Mouse (Mus musculus) kidney, embryonic 16.5 days (tissue): Measurements from ENCODE around the gene Clptm1. TPM values are rescaled to one million over a fixed set of nuclear protein-coding genes. Genes with fewer than 3 reads are reported as not detected.
"Not testable (repeated sequence)": the region's sequence is repeated elsewhere in the genome, so short reads cannot be mapped to it uniquely, and the experiment has no call there.

ENCODE experiments used
- ATAC-seq: fragments of 200-750 bp; cut with Nextera tagmentation; 2 replicates; pipeline ENCODE4 v1.8.0; 2017; ENCODE audit warnings: moderate TSS enrichment; ENCODE audit not compliant: low FRiP score, low TSS enrichment
- H3K27ac ChIP-seq: fragments of 300-500 bp; sonication (generic); 2 replicates; pipeline ENCODE4 v1.5.1; 2014; ENCODE audit warnings: low read length
- H3K27me3 ChIP-seq: fragments of 300-500 bp; sonication (generic); 2 replicates; pipeline ENCODE4 v1.6.1; 2014; ENCODE audit warnings: low read length, control low read depth, mixed read lengths; ENCODE audit not compliant: insufficient read depth
- H3K36me3 ChIP-seq: fragments of 300-500 bp; sonication (generic); 2 replicates; pipeline ENCODE4 v1.6.1; 2014; ENCODE audit warnings: low read length, control low read depth, mixed read lengths; ENCODE audit not compliant: insufficient read depth
- H3K4me1 ChIP-seq: fragments of 300-500 bp; sonication (generic); 2 replicates; pipeline ENCODE4 v1.6.1; 2014; ENCODE audit warnings: low read length, control low read depth, mixed read lengths; ENCODE audit not compliant: insufficient read depth
- H3K4me2 ChIP-seq: fragments of 300-500 bp; sonication (generic); replicated peaks from 2 replicates; pipeline ENCODE4 v1.6.1; 2014; ENCODE audit warnings: low read depth, low read length
- H3K4me3 ChIP-seq: fragments of 300-500 bp; sonication (generic); 2 replicates; pipeline ENCODE4 v1.5.1; 2014; ENCODE audit warnings: mild to moderate bottlenecking, low read length
- H3K9ac ChIP-seq: fragments of 300-500 bp; sonication (generic); replicated peaks from 2 replicates; pipeline ENCODE4 v1.6.1; 2014; ENCODE audit warnings: low read length
- H3K9me3 ChIP-seq: fragments of 300-500 bp; sonication (generic); 2 replicates; pipeline ENCODE4 v1.6.1; 2016; ENCODE audit warnings: low read length, control low read depth
- whole genome bisulfite sequencing: fragments of 180-500 bp; shearing (Covaris S2); extraction: QIAGEN DNeasy Blood & Tissue Kit; methylation state at CpG from one replicate; pipeline ENCODE4 v1.1.7; 2014; 5-methylcytosine and 5-hydroxymethylcytosine counted together
- polyA plus RNA-seq: library from polyadenylated mRNA; unstranded; fragments of >200 nt; fragmentation: Nextera tagmentation; extraction: Ambion mirVana; gene quantifications from 2 replicates; pipeline ENCODE4 v1.2.1, GENCODE M21; 2015

Clptm1 gene
- polyA plus RNA-seq, 1 experiment from 2014 or later = 94.6 TPM

GRCm38 (mm10) chr7:19693421-19693820 lies 28.6 kb upstream of the Clptm1 start:
- no peaks in the 10 kb centered on the region; the same call in 1 of the 2 replicates for H3K36me3 ChIP-seq
- no peak overlapping the region for H3K9ac ChIP-seq
- no peak for ATAC-seq
- H3K9me3 ChIP-seq = no peaks in the 10 kb centered on the region
- no peak overlapping the region for H3K27ac ChIP-seq
- 22% methylated on average over 9 of the region's 10 CpGs for WGBS
- peaks cover 26% of the 10 kb centered on the region for H3K4me1 ChIP-seq
- no peak overlapping the region for H3K4me3 ChIP-seq
- no peak overlapping the region for H3K4me2 ChIP-seq
- H3K27me3 ChIP-seq = no peaks in the 10 kb centered on the region

GRCm38 (mm10) chr7:19691873-19692865 lies 27.3 kb upstream of the Clptm1 start, which contains the start of gene Apoc1:
TSS of gene Apoc1 (minus strand) at chr7:19692660.
- no peak for ATAC-seq
- H3K9ac ChIP-seq = 0 out of 2 replicates have a peak within 1 kb of the TSS, but pooled peaks have one; percentile 10
- H3K27me3 ChIP-seq = no peaks in the 10 kb centered on the region
- no peaks in the 10 kb centered on the region for H3K9me3 ChIP-seq
- no peaks in the 10 kb centered on the region; the same call in 1 of the 2 replicates for H3K36me3 ChIP-seq
- WGBS = 45% methylated on average over 28 of the region's 28 CpGs
- H3K27ac ChIP-seq = no peak within 1 kb of the TSS
- H3K4me1 ChIP-seq = peaks cover 20% of the 10 kb centered on the region
- peak within 1 kb of the TSS; percentile 9; the same call in 1 of the 2 replicates for H3K4me2 ChIP-seq
- H3K4me3 ChIP-seq = no peak within 1 kb of the TSS

GRCm38 (mm10) chr7:19691434-19691833 lies 26.6 kb upstream of the Clptm1 start:
- H3K27me3 ChIP-seq = no peaks in the 10 kb centered on the region
- no peaks in the 10 kb centered on the region for H3K9me3 ChIP-seq
- ATAC-seq = no peak
- WGBS = 65% methylated on average over 6 of the region's 6 CpGs
- peaks cover 20% of the 10 kb centered on the region for H3K4me1 ChIP-seq
- no peak overlapping the region for H3K27ac ChIP-seq
- H3K36me3 ChIP-seq = no peaks in the 10 kb centered on the region
- 0 out of 2 replicates have a peak overlapping the region, but pooled peaks have one; percentile 10 for H3K9ac ChIP-seq
- H3K4me2 ChIP-seq = peak overlapping the region; percentile 9; the same call in 1 of the 2 replicates
- H3K4me3 ChIP-seq = no peak overlapping the region

GRCm38 (mm10) chr7:19690845-19691244 lies 26.0 kb upstream of the Clptm1 start:
- Histone ChIP-seq H3K4me1 (peaks cover 20% of the 10 kb centered on the region), H3K27ac (no peak overlapping the region), H3K9ac (no peak overlapping the region), H3K9me3 (no peaks in the 10 kb centered on the region), H3K4me3 (no peak overlapping the region), H3K27me3 (no peaks in the 10 kb centered on the region), H3K4me2 (no peak overlapping the region), H3K36me3 (no peaks in the 10 kb centered on the region)
- 77% methylated on average over 4 of the region's 4 CpGs for WGBS
- ATAC-seq = no peak

- H3K9ac ChIP-seq = no peak overlapping the region
- 90% methylated on average over 2 of the region's 2 CpGs for WGBS
- ATAC-seq = no peak
These were observed 23.8 kb upstream of the Clptm1 start for GRCm38 (mm10) chr7:19688611-19689010.

GRCm38 (mm10) chr7:19688101-19688500 lies 23.3 kb upstream of the Clptm1 start:
- no peaks in the 10 kb centered on the region for H3K36me3 ChIP-seq
- no peaks in the 10 kb centered on the region for H3K27me3 ChIP-seq
- no peak overlapping the region for H3K4me3 ChIP-seq
- no peak for ATAC-seq
- H3K9me3 ChIP-seq = no peaks in the 10 kb centered on the region
- H3K27ac ChIP-seq = no peak overlapping the region
- 92% methylated on average over 10 of the region's 10 CpGs for WGBS
- H3K9ac ChIP-seq = no peak overlapping the region
- no peak overlapping the region for H3K4me2 ChIP-seq
- H3K4me1 ChIP-seq = peaks cover 13% of the 10 kb centered on the region

More at GRCm38 (mm10) chr7:19688611-19689010, 23.8 kb upstream of the Clptm1 start:
- Histone ChIP-seq H3K4me2 (no peak overlapping the region), H3K36me3 (no peaks in the 10 kb centered on the region), H3K27ac (no peak overlapping the region), H3K27me3 (no peaks in the 10 kb centered on the region), H3K4me1 (peaks cover 17% of the 10 kb centered on the region), H3K4me3 (no peak overlapping the region), H3K9me3 (no peaks in the 10 kb centered on the region)

GRCm38 (mm10) chr7:19686927-19687583 lies 22.2 kb upstream of the Clptm1 start:
- H3K4me3 ChIP-seq, H3K9me3 ChIP-seq, H3K4me1 ChIP-seq, H3K27me3 ChIP-seq, H3K9ac ChIP-seq, H3K27ac ChIP-seq, H3K36me3 ChIP-seq, H3K4me2 ChIP-seq: not testable (repeated sequence)
- 69% methylated on average over 8 of the region's 8 CpGs for WGBS
- 0 out of 2 replicates have a peak, but pooled peaks have one; percentile 6 for ATAC-seq

GRCm38 (mm10) chr7:19686521-19686920 lies 21.7 kb upstream of the Clptm1 start:
- no peak overlapping the region for H3K4me3 ChIP-seq
- H3K4me2 ChIP-seq = no peak overlapping the region
- no peaks in the 10 kb centered on the region for H3K9me3 ChIP-seq
- H3K36me3 ChIP-seq = no peaks in the 10 kb centered on the region
- no peak overlapping the region; the same call in 1 of the 2 replicates for H3K27ac ChIP-seq
- H3K9ac ChIP-seq = no peak overlapping the region
- no peaks in the 10 kb centered on the region; the same call in 1 of the 2 replicates for H3K4me1 ChIP-seq
- ATAC-seq = 0 out of 2 replicates have a peak, but pooled peaks have one; percentile 5
- WGBS = 86% methylated on average over 6 of the region's 6 CpGs
- no peaks in the 10 kb centered on the region for H3K27me3 ChIP-seq

- Histone ChIP-seq H3K9me3 (no peaks in the 10 kb centered on the region), H3K9ac (no peak overlapping the region), H3K27ac (no peak overlapping the region), H3K36me3 (no peaks in the 10 kb centered on the region), H3K27me3 (no peaks in the 10 kb centered on the region), H3K4me1 (no peaks in the 10 kb centered on the region), H3K4me2 (no peak overlapping the region), H3K4me3 (no peak overlapping the region)
- no peak for ATAC-seq
- WGBS = 63% methylated on average over 4 of the region's 4 CpGs
These were observed 20.5 kb upstream of the Clptm1 start for GRCm38 (mm10) chr7:19685374-19685773.
